Mouse (Mus musculus): ENCODE results near the gene Ddx31. TPM values are rescaled to one million over a fixed set of nuclear protein-coding genes. Genes with fewer than 3 reads are reported as not detected.

Ddx31 gene
- polyA plus RNA-seq, 1 experiment = 0.94 TPM

DNA sequence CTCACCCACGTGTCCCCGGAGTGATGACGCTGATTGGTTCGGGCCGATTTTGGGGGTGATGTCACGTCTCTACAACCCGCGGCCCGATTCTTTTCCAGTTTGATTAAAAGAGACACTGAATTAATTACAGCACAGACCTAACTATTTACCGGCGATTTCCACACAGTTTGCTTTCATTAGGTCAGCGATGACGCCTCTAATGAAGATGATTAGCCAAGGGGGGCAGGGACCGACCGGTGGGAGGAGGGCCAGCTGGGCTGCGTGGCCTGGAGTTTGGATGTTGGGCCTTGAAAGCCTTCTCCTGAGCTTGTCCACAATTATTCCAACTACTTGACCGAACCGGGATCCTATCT lies 76.3 kb downstream of the Ddx31 start, which contains the start of gene Barhl1:
Barhl1 (minus strand) TSS at position 156 of the 353 bp plus-strand sequence.
- peaks cover 74% of the 10 kb centered on the region for H3K27me3 ChIP-seq (ENCODE audit: control insufficient read depth, insufficient read depth, low read length)
- no peak within 1 kb of the TSS for H3K27ac ChIP-seq (ENCODE audit: insufficient read depth, low read depth, low read length)
- H3K4me1 ChIP-seq (ENCODE audit: control insufficient read depth, insufficient read depth, insufficient read length, low read length) = no peaks in the 10 kb centered on the region
- no peak within 1 kb of the TSS for H3K4me3 ChIP-seq (ENCODE audit: low read depth, low read length)
- WGBS = 3% methylated on average over 18 of the region's 18 CpGs
- no peaks in the 10 kb centered on the region for H3K36me3 ChIP-seq (ENCODE audit: control insufficient read depth, insufficient read depth, low read length)
- TF ChIP-seq CTCF (IDR thresholded peaks at IDR 0.05; ENCODE audit: extremely low read depth, insufficient read length, insufficient replicate concordance, low read depth, low read length) (no peak), POLR2A (IDR thresholded peaks at IDR 0.05; ENCODE audit: low read depth, low read length) (no peak)

DNA sequence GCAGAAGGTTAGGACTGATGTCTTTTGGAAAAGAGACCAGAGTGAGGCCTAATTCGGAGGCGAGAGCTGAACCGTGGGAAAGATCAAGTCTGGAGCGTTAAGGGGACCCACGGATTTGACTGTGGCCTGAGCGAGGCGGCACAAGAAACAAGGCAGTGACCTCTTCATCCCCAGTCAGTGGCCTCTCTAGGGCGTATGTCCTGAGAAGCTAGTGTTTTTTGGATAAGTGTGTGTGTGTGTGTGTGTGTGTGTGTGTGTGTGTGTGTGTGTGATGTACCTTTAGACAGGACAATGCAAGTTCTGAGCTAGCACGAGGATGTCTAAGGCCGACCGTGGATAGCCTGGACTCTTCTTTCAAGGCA lies 76.9 kb downstream of the Ddx31 start:
- H3K27me3 ChIP-seq (ENCODE audit: control insufficient read depth, insufficient read depth, low read length) = peaks cover 70% of the 10 kb centered on the region

DNA sequence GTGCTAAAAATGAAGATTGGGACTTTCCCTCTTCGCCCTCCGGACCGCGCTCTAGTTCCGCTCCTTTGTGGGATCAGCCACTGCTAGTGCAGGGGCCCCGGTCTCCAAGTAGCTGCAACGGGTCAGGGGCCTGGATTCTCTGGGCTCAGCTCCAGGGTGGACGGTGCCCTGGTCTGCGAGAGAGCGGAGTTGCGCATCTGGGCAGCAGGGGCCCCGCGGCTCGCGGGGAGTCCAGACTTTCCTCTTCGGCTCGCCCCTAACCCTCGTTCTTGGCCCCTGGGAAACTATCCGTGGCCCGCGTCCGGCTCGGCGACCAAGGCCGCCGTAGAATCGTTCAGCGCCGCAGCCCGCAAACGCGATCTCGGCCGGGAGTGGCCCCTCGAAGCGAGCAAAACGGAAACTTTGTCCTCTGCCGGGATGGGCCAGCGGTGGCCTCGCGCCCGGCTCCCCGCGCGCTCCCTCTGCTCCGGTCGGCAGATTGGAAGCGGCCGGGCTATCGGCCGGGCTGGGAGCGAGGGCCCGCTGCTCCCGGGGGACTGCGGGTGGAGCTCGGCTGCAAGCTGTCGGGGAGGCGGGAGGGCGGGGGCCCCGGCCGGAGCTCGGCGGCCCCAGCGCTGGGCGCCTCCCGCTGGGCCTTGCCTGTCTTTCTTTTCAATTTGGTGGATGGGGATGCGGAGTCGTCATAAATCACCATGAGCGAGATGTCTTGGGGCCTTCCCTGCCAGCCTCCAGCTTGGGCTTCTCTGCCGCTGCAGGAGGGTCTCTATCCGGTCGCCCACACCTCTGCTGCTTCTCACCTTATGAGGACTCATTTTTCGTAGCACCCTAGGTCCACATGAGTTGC lies 77.5 kb downstream of the Ddx31 start:
- WGBS = 2% methylated on average over 73 of the region's 73 CpGs

More for the DNA sequence above, 76.9 kb downstream of the Ddx31 start:
- no peaks in the 10 kb centered on the region for H3K36me3 ChIP-seq (ENCODE audit: control insufficient read depth, insufficient read depth, low read length)
- 9% methylated on average over 11 of the region's 11 CpGs for WGBS
- H3K4me3 ChIP-seq (ENCODE audit: low read depth, low read length) = no peak overlapping the region
- no peak overlapping the region for H3K27ac ChIP-seq (ENCODE audit: insufficient read depth, low read depth, low read length)
- TF ChIP-seq POLR2A (IDR thresholded peaks at IDR 0.05; ENCODE audit: low read depth, low read length) (no peak), CTCF (IDR thresholded peaks at IDR 0.05; ENCODE audit: extremely low read depth, insufficient read length, insufficient replicate concordance, low read depth, low read length) (no peak)
- no peaks in the 10 kb centered on the region for H3K4me1 ChIP-seq (ENCODE audit: control insufficient read depth, insufficient read depth, insufficient read length, low read length)

DNA sequence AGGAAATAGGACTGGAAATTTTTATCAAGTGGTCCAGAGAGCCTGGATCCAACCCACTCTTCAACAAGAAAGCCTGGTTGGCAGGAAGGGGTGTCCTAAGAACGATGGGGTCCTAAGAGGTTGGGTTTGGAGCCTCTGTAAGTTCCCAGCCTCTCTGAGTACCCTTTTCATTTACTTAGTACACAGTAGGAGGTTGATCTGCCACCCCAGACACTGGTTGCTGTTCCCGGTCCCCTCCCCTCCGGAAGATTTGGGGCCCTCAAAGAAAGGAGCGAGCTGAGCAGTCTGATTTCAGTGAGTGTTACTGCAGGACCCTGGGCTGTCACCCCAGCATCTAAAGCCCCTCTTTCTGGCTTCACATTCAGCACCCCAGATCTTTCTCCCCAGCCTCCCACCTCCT lies 78.8 kb downstream of the Ddx31 start:
- no peak overlapping the region for H3K27ac ChIP-seq (ENCODE audit: insufficient read depth, low read depth, low read length)
- H3K4me3 ChIP-seq (ENCODE audit: low read depth, low read length) = no peak overlapping the region
- H3K36me3 ChIP-seq (ENCODE audit: control insufficient read depth, insufficient read depth, low read length) = no peaks in the 10 kb centered on the region
- peaks cover 60% of the 10 kb centered on the region for H3K27me3 ChIP-seq (ENCODE audit: control insufficient read depth, insufficient read depth, low read length)
- WGBS = 7% methylated on average over 4 of the region's 4 CpGs
- TF ChIP-seq CTCF (IDR thresholded peaks at IDR 0.05; ENCODE audit: extremely low read depth, insufficient read length, insufficient replicate concordance, low read depth, low read length) (no peak), POLR2A (IDR thresholded peaks at IDR 0.05; ENCODE audit: low read depth, low read length) (no peak)
- no peaks in the 10 kb centered on the region for H3K4me1 ChIP-seq (ENCODE audit: control insufficient read depth, insufficient read depth, insufficient read length, low read length)

More for the DNA sequence above, 77.5 kb downstream of the Ddx31 start:
- Histone ChIP-seq H3K4me1 (ENCODE audit: control insufficient read depth, insufficient read depth, insufficient read length, low read length) (no peaks in the 10 kb centered on the region), H3K27ac (ENCODE audit: insufficient read depth, low read depth, low read length) (no peak overlapping the region), H3K27me3 (ENCODE audit: control insufficient read depth, insufficient read depth, low read length) (peaks cover 65% of the 10 kb centered on the region), H3K36me3 (ENCODE audit: control insufficient read depth, insufficient read depth, low read length) (no peaks in the 10 kb centered on the region), H3K4me3 (ENCODE audit: low read depth, low read length) (no peak overlapping the region)
- TF ChIP-seq POLR2A (IDR thresholded peaks at IDR 0.05; ENCODE audit: low read depth, low read length) (no peak), CTCF (IDR thresholded peaks at IDR 0.05; ENCODE audit: extremely low read depth, insufficient read length, insufficient replicate concordance, low read depth, low read length) (no peak)

DNA sequence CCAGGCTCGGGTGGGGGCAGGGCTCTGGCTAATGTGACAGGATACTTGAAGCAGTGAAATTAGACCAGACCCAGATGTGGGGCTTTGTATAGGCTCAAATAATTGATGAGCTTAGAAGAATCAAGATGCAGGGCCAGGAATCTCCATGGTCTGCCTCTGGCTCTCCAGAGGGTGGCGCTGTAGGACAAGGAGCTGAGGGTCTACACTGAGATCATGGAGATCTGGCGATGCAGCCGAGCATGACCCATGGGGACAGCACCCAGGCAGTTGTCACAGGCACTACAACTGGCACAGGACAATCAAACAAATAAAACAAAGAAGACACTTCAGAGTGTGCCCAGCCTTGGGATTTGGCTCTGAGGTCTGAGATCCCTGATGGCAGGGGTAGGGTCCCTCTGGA lies 83.7 kb downstream of the Ddx31 start:
- no peak overlapping the region for H3K4me3 ChIP-seq (ENCODE audit: low read depth, low read length)
- H3K4me1 ChIP-seq (ENCODE audit: control insufficient read depth, insufficient read depth, insufficient read length, low read length) = no peaks in the 10 kb centered on the region
- WGBS = under 1% methylated on average over 4 of the region's 4 CpGs
- peaks cover 14% of the 10 kb centered on the region for H3K27me3 ChIP-seq (ENCODE audit: control insufficient read depth, insufficient read depth, low read length)
- no peaks in the 10 kb centered on the region for H3K36me3 ChIP-seq (ENCODE audit: control insufficient read depth, insufficient read depth, low read length)
- TF ChIP-seq CTCF (IDR thresholded peaks at IDR 0.05; ENCODE audit: extremely low read depth, insufficient read length, insufficient replicate concordance, low read depth, low read length) (peak; percentile 43; the same call in 1 of the 2 replicates), POLR2A (IDR thresholded peaks at IDR 0.05; ENCODE audit: low read depth, low read length) (no peak)
- no peak overlapping the region for H3K27ac ChIP-seq (ENCODE audit: insufficient read depth, low read depth, low read length)

DNA sequence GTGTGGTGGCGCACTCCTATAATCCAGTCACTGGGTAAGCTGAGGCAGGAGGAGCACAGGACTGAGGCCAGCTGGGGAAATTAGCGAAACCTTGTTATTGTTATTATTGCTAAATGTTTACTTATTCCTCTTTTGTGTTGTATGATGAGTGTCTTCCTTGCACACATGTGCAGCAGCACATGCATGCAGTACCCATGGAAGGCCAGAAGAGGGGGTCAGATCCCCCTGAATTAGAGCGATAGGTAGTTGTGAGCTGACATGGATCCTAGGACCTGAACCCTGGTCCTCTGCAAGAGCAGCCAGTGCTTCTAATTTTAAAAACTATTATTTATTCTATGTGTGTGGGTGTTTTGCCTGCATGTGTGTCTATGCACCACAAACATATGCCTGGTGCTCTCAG lies 90.4 kb downstream of the Ddx31 start:
- TF ChIP-seq POLR2A (IDR thresholded peaks at IDR 0.05; ENCODE audit: low read depth, low read length) = no peak
- no peak for TF ChIP-seq CTCF (IDR thresholded peaks at IDR 0.05; ENCODE audit: extremely low read depth, insufficient read length, insufficient replicate concordance, low read depth, low read length)
- no peak overlapping the region for H3K27ac ChIP-seq (ENCODE audit: insufficient read depth, low read depth, low read length)
- no peaks in the 10 kb centered on the region for H3K27me3 ChIP-seq (ENCODE audit: control insufficient read depth, insufficient read depth, low read length)
- H3K36me3 ChIP-seq (ENCODE audit: control insufficient read depth, insufficient read depth, low read length) = no peaks in the 10 kb centered on the region
- no peaks in the 10 kb centered on the region for H3K4me1 ChIP-seq (ENCODE audit: control insufficient read depth, insufficient read depth, insufficient read length, low read length)
- WGBS = 86% methylated on average over 3 of the region's 3 CpGs
- H3K4me3 ChIP-seq (ENCODE audit: low read depth, low read length) = no peak overlapping the region

DNA sequence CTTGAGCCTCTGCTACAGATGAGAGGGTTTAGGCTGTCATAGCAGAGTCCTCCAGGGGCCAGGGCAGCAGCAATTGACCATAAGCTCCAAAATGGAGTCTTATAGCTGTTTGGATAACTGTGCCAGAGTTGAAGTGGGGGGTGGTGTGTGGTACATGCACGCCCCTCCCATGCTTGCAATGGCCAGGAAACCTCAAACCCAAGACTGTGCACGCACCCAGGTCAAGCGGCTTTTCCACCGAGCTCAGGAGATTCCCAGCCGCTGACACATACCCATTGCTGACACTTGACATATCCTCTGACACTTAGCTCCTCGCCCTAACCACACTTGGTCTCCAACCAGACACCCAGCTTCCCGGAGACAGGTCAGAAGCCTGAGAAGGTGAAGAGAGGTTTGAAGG lies 98.8 kb downstream of the Ddx31 start:
- Histone ChIP-seq H3K27ac (ENCODE audit: insufficient read depth, low read depth, low read length) (no peak overlapping the region), H3K4me1 (ENCODE audit: control insufficient read depth, insufficient read depth, insufficient read length, low read length) (no peaks in the 10 kb centered on the region), H3K36me3 (ENCODE audit: control insufficient read depth, insufficient read depth, low read length) (no peaks in the 10 kb centered on the region), H3K4me3 (ENCODE audit: low read depth, low read length) (no peak overlapping the region), H3K27me3 (ENCODE audit: control insufficient read depth, insufficient read depth, low read length) (no peaks in the 10 kb centered on the region)
- no peak for TF ChIP-seq POLR2A (IDR thresholded peaks at IDR 0.05; ENCODE audit: low read depth, low read length)
- 71% methylated on average over 7 of the region's 7 CpGs for WGBS
